Mouse (Mus musculus): ENCODE measurements at regions not wholly inside any gene's neighbourhood (a gene's known extent, or its start where the extent isn't known, plus 50 kb on each side); places are given as distances from the start of the nearest gene placed in this dataset.
A peak's percentile ranks its signal among the peaks of the same experiment; 100 is the strongest.

DNA sequence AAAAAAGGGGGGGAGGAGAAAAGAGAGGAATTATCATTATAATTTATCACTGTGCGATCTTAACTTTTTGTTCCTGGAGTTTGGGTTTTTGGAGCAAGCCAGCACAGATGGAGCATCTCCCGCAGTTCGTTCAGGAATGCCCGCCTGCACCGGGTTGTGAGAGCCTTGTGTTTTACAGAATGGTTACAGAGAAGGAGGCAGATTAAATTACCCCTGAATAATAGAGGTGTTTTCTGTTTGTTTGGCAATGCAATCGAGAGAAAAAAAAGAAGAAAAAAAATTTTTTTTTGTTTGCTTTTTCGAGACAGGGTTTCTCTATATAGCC is 135.8 kb upstream of the Pkdcc start:
- ATAC-seq (replicated peaks; ENCODE audit: low FRiP score, low TSS enrichment, poor library complexity, severe bottlenecking) = no peak

DNA sequence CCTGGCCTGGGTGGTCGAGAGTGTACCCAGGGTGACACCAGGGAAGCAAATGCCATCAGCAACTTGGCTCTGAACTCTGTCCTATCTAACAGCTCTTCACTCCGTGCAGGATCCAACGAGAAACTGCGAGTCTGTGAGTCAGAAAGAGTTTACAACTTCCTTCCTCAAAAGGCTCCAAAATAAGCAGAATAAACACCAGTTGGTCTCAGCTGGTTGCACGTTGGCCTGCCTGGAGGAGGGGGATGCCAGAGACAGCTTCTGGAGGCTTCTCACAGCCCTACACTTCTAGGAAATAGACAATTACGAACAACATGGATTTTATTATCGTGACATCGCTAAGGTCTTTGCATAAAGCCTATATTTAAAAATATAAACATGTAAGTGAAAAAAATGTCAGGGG is 133.4 kb upstream of the Pkdcc start:
- no peak for ATAC-seq (replicated peaks; ENCODE audit: low FRiP score, low TSS enrichment, poor library complexity, severe bottlenecking)

DNA sequence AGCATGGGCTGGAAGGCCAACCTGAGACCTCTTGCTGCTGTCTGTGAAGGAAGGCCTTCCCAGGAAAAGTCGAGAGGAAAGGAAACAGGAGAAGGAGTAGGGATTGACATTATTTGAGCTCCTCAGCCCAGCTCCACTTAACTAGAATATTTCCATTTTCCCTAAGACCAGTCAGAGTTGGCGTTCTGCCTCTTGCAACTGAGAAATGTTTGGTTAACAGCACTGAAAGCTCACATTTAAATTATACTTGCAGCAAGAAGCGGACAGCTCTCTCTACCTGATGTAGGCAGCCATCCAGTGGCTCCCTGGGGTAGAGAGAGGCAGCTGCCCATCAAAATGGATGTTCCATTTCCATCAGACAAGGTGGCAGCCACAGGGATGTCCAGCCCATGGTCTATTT is 131.6 kb upstream of the Pkdcc start:
- no peak for ATAC-seq (replicated peaks; ENCODE audit: low FRiP score, low TSS enrichment, poor library complexity, severe bottlenecking)

DNA sequence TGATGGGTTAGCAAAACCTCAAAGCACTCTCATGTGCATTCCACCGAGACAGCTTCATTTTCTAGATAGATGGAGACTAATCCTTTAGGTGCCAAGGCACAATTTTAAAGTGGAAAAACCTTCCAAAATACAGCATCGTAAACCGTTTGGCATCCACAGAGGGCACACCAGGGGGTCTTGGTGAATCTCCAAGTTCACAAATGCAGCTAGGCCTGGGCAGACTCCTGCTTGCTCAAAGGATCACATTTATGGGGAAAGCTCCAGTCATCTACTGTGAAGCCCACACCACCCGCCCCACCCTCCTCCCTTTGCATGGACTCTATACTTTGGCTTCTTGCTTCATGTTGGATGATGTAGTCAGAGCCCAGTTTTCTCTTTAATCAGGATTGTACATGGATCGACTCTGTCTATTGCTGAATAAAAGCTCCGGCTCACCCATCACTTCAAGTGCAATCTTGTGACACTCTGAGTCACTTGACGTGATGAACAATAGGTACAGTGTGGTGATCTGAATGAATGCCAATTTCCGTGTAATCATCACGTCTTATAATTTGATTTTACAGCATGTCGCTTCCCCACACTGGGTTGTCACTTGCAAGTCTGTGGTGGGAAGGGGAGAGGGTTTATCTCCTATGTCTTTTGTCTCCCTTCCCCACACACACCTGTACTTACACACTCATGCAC is 129.2 kb upstream of the Pkdcc start:
- no peak for ATAC-seq (replicated peaks; ENCODE audit: low FRiP score, low TSS enrichment, poor library complexity, severe bottlenecking)

GRCm38 (mm10) chr17:83086703-83087102 is 128.4 kb upstream of the Pkdcc start:
- ATAC-seq (replicated peaks; ENCODE audit: low FRiP score, low TSS enrichment, poor library complexity, severe bottlenecking) = no peak

- no peak for ATAC-seq (replicated peaks; ENCODE audit: low FRiP score, low TSS enrichment, poor library complexity, severe bottlenecking)
These were observed 126.6 kb upstream of the Pkdcc start for GRCm38 (mm10) chr17:83088471-83088870.

DNA sequence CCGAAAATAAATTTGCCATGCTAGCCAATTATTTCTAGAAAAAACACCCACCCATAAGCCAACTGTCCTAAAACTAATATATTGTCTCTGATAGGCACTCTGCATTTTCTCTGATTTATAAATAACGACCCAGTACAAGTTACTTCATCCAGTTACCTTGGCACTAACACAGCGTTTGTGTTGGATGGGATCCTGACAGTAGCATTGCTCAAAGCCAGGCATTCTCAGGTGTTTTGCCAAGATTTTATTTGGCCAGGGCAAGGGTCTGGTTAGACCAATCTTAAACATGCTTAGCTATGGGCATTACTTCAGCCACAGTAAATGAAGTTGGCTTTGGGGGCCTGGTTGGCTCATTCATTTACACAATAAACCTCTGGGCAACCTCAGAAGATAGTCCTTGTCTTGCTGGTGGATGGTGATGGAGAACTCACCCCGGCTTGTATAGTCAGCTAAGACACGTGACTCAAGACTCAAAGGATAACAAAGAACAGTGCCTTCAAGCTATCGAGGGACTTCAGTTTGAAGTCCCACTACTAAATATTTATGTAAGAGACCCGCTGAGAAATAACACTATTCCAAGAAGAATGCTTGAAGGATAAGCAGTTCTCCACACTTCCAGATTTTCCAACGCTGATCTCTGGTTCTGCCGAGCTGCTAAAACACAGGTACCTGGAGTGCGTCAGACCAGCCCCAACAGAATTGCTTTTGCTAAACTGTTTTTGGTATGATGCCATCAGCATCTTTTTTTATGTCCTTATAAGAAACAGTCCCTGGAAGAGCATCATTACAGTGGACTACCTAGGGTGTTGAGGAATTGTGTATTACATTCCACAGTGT is 125.0 kb upstream of the Pkdcc start:
- ATAC-seq (replicated peaks; ENCODE audit: low FRiP score, low TSS enrichment, poor library complexity, severe bottlenecking) = no peak

DNA sequence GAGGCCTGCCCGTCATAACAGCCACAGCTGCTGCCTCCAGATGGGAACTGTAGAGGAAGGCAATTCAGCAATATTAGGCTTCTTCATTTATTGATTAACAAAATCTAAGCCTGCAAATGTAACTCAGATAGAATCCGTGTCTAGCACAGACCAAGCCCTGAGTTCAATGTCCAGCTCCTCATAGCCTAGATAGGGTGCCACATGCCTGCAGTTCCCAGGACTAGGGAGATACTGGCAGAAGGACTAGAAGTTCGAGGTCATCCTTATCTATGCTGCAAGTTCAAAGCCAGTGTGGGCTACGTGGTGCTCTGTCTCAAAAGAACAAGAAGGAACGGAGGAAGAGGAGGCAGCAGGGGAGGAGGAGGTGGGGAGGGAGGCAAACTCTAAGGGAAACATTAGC is 121.2 kb upstream of the Pkdcc start:
- no peak for ATAC-seq (replicated peaks; ENCODE audit: low FRiP score, low TSS enrichment, poor library complexity, severe bottlenecking)

DNA sequence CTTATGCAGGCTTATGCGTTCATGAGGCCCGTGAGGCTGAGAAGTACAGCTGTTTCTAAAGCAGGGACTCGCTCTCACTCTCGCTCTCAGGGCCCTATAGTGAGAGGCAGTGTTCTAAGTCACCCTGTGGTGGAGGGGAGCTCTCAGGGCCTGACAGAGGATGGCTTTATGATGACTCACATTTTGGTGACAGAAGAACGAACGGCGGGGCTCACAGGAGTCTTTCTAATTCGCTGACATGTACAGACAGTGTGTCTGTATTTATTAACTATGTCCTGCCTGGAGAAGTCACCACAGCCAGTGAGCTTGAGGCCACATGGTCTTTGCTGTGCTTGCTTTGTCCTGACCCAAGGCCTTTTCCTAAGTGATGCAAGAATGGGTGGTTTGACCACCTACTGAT is 118.6 kb upstream of the Pkdcc start:
- ATAC-seq (replicated peaks; ENCODE audit: low FRiP score, low TSS enrichment, poor library complexity, severe bottlenecking) = no peak

DNA sequence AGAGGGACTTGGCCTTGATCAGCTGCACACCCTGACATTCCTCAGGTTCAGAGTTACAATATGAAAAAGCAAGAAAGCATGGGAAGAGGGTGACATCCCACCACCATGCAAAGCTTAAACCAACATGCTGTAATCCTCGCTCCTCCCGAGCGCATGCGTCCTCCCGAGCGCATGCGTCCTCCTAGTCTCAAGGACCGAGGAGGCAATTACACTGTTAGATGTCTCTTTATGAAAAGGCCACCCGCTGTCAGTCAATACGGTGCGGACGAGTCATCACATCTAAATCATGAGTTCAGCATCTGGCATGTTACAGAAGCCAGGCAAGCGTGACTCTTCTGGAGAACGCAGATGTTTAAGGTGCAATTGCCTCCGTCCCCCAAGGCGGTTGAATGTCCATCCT is 117.1 kb upstream of the Pkdcc start:
- ATAC-seq (replicated peaks; ENCODE audit: low FRiP score, low TSS enrichment, poor library complexity, severe bottlenecking) = no peak

DNA sequence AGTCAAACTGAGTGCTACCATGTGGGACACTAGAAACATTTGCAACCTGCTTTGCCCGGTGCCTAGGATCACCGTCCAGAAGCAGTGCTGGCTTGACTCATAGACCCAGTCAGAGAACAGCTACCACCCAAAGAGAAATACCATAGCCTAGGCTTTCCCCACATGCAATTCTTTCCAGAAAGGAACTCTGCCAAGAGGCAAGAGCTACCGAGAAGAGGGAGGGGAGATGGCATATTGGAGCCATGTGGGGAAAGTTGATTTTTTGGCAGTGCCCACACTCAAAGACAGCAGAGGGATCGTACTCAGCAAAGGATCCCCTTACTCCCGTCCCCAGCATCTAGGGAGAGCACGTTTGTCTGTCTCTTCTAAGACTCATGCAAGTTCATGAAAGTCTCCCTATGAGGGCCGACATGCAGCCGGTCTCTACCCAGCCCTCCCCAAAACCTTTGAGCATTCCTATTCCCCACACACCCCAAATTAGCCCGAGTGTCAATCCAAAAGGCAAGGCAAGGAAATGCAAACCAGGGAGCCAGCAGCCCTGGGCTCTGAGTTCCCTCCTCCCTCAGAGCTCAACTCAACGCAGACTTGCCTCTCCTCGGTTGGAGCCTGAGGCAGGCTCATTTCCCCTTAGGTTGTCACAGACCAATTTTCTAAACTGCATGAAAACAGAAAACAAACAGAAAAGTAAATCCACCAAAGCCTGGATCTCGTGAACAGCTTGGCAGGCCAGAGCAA is 116.2 kb upstream of the Pkdcc start:
- no peak for ATAC-seq (replicated peaks; ENCODE audit: low FRiP score, low TSS enrichment, poor library complexity, severe bottlenecking)

GRCm38 (mm10) chr17:83101035-83101434 is 114.1 kb upstream of the Pkdcc start:
- peak; percentile 74 for ATAC-seq (replicated peaks; ENCODE audit: low FRiP score, low TSS enrichment, poor library complexity, severe bottlenecking)

GRCm38 (mm10) chr17:83101756-83102155 is 113.3 kb upstream of the Pkdcc start:
- ATAC-seq (replicated peaks; ENCODE audit: low FRiP score, low TSS enrichment, poor library complexity, severe bottlenecking) = no peak

DNA sequence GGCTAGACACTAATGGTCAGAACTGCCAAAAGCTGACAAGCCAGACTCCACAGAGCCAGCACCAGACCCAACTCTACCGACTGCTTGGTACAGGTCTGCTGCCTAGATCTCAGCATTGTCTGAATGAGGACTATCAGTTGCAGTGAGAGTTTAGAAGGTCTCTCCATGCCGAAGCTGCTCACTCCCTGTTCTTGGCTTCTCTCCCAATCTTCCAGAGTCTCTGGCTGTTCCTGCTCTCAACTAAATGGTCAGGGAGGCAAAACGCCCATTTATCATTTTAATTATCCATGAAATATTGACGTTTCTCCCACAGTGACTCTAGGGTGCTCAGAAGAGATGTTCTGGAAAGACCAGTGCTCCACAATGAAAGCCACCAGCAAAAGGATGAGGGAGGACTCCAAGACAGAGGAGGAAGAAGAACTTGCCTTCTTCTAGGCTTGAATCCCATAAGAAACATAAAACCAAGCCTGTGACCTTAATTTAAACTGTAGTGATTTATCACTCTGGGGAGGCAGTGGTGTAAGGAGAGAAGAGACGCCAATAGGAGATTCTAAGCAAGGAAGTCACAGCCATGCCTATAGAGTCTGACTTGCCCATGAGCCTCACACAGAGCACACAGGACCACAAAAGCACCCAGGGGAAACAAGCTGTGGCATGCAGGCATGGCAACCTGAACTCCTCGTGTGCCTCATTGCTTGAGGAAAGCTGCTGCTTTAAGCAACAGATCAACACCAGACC is 112.2 kb upstream of the Pkdcc start:
- ATAC-seq (replicated peaks; ENCODE audit: low FRiP score, low TSS enrichment, poor library complexity, severe bottlenecking) = no peak

- ATAC-seq (replicated peaks; ENCODE audit: low FRiP score, low TSS enrichment, poor library complexity, severe bottlenecking) = no peak
These were observed 106.9 kb upstream of the Pkdcc start for GRCm38 (mm10) chr17:83108151-83108550.

GRCm38 (mm10) chr17:83109792-83110440 is 105.2 kb upstream of the Pkdcc start:
- ATAC-seq (replicated peaks; ENCODE audit: low FRiP score, low TSS enrichment, poor library complexity, severe bottlenecking) = no peak

DNA sequence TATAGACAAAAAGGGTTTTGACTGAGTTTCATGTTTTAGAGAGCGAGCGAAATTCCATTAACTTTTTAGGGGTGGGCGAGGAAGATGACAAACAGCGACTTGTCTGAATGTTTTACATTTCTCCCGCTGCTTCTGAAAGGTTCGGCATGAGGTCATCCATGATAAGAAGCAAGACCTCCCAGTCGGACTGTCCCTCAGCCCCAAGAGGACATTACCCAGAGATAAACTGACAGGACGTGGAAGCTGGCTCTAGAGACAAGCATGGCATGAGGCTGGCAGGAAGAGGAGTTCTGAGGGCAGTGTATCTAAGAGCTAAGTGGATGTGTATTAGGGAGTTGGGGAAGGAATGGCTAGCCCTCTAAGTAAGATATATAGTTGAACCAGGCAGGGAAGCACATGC is 104.5 kb upstream of the Pkdcc start:
- no peak for ATAC-seq (replicated peaks; ENCODE audit: low FRiP score, low TSS enrichment, poor library complexity, severe bottlenecking)

- no peak for ATAC-seq (replicated peaks; ENCODE audit: low FRiP score, low TSS enrichment, poor library complexity, severe bottlenecking)
These were observed 99.9 kb upstream of the Pkdcc start for GRCm38 (mm10) chr17:83115146-83115545.

- no peak for ATAC-seq (replicated peaks; ENCODE audit: low FRiP score, low TSS enrichment, poor library complexity, severe bottlenecking)
These were observed 99.1 kb upstream of the Pkdcc start for GRCm38 (mm10) chr17:83115832-83116480.
